Mouse (Mus musculus): ENCODE data around the gene Siglech.
A peak's percentile ranks its signal among the peaks of the same experiment; 100 is the strongest.
"Not testable (repeated sequence)": the region's sequence is repeated elsewhere in the genome, so short reads cannot be mapped to it uniquely, and the experiment has no call there.

The Siglech gene

DNA sequence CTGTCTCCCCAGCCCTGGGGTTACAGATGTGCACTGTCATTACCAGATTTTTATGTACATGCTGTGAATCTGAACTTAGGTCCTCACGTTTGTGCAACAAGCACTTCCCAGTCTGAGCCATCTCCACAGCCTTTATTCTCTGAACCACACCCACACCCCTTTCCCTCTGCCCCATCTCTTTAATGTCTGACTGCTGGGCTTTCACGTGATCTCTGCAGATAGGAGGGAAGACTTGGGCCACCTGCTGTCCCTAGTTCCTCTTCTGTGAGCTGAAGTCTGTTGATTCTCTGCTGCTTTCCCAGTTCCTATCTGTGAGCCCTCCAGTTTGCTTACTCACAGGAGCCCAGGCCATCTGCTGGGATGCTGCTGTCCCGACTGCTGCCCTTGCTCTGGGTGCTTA lies at the start of gene Siglech:
TSS of gene Siglech (plus strand) at position 253 of the 400 bp plus-strand sequence.
- DNase-seq (ENCODE audit: extremely low read depth, low read depth), result peak; percentile 41

DNA sequence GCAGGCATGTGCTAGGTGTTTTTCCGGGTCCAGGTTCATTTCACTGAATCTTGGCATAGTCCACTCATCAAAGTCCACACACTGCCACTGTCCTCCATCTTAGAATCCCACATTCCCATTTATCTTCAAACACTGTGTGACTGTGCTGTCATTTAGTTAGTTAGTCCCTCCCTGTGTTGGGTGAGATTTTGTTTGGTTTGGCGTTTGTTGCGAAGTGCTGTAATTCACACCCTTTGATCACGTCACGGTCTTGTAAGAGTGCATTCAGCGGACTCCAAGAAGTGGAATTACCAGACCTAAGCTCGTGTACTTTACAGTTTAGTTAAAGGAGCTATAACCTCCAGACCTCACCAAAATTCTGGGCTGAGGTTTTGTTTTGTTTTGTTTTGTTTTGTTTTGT lies 45.3 kb upstream of the Siglech start:
- no peak for DNase-seq (ENCODE audit: extremely low read depth, low read depth)

DNA sequence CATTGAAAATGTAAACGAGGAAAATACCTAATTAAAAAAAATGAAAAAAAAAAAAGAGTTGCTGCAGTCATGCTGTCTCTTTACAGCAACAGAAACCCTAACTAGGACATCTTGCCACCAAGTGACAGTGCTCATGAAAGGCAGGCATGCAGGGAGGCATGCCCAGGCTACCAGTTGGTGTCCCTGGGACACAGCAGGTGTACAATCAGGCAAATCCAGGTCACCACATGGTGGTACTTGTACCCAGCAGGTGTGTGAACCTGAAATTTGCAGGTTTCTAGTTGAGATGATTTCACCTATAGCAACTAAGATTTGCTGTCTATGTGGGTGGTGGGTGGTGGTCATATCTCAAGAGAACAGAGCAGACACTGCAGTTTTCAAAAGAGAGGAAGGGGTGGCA lies 39.1 kb upstream of the Siglech start:
- DNase-seq (ENCODE audit: extremely low read depth, low read depth), result no peak

DNA sequence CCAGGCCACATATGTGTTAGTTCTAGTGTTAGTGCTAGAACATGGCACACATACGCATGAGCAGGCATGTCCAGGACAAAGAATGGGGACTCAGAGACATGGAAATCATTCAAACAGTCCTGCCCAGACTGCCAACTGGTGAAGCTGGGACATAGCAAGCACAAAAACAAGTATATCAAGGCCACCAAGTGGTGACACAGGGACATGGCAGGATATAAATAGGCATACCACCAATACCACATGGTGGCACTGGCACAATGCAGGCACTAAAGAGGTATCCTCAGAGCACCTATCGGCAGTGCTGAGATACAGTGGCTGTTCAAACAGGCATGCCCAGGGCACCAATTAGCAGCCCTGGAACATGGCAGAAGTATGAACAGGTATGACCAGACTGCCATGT lies 33.5 kb upstream of the Siglech start:
- DNase-seq (ENCODE audit: extremely low read depth, low read depth), result no peak

DNA sequence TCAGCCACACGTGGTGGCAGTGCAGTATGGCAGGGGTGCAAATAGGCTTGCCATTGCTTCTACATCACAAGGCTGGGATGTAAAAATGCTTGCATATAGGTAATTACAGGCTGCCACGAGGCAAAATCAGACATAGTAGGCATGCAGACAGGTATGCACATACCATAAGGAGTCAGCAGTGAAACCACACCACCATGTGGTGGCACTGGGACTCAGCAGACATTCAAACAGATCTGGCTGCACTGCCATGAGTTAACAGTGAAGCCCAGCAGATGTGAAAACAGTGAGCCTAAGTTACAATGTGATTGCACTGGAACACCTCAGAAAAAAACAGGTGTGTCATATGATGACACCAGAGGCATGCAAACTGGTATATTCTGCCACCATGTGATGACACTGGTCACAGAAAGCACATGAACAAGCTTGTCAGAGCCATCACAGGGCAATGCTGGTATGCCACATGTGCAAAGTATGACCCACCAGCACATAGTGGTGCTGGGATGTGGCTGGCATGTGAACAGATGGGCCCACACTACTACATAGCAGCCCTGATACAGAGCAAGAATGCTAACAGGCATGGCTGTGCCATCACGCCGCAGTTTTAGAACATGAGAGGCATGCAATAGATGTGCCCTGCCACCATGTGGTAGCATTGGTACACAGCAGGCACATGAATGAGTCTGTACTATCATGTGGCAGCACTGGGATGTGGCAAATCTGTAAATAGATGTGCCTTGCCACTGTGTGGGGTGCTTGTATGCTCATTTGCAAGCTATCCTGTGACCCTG lies 30.7 kb upstream of the Siglech start:
- DNase-seq (ENCODE audit: extremely low read depth, low read depth), result no peak

DNA sequence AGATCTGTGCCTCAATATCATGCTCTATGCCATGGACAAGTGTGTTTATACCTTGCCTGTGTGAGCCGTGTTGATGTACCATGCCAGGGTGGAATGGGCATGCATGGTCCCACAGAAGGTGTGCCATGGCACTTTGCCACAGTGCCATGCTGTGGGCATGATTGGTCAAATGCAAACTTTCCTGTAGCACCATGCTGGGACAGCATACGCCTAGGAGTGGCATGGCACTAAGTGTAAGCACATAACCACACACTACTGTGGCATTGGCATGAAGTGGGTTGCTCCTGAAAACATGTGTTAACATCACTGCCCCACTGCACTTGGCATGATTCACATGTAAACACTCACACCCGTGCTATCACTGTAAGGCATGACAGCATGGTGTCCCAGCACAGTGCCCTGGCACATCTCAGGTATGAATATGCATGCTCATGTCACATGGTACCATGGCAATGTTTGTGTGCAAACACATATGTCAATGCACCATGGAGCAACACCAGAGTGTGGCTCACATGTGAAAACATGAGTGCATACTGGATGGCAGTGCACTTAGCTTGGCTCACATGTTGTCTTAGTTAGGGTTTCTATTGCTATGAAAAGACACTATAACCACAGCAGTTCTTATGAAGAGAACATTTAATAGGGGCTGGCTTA lies 24.2 kb upstream of the Siglech start:
- no peak for DNase-seq (ENCODE audit: extremely low read depth, low read depth)

DNA sequence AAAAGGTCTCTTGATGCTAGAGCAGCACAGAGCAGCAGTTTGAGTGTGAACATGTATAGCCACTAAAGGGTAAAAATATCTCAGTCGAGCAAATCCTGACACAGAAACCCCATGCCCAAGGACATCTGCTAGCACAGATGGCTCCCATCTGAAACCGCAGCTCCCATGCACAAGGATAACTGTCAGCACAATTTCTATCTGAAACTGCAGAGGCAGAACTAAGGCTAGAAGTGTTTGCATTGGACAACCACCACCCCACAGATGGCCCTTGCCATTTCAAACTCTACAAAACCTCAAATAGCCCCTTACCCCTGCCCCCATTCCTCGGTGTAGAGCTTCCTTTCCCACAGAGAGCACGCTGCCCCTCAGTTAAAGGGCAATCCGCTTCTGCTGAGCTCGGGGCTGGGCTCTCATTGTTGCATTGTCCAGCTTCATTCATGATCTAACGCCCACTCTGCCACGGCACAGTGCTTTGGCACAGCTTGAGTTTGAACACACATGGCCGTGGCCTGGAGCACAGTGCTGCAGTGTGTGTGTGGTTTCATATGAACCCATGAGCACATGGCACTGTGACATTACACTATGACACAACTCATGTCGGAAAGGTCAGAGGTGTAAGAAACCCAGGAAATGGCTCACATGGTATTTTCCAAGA lies 23.3 kb upstream of the Siglech start:
- DNase-seq (ENCODE audit: extremely low read depth, low read depth), result no peak

DNA sequence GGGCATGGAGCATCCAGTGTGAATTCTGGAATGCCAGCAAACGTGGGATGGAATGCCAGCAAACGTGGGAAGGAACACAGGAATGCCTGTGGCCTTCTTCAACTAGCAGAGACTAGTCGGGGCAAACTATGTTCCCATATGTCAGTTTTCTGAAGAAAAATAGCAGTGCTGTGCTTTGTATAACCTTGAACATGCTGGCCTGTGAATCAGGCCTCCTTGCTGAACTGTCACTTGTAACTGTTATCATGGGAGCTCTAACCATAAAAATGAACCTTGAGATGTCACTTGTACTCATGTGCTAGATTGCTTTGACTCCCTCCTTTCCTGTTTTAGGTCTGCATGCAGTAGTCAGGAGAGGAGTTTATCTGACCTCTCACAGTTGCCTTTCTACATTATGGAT lies 17.1 kb upstream of the Siglech start:
- DNase-seq (ENCODE audit: extremely low read depth, low read depth), result no peak

DNA sequence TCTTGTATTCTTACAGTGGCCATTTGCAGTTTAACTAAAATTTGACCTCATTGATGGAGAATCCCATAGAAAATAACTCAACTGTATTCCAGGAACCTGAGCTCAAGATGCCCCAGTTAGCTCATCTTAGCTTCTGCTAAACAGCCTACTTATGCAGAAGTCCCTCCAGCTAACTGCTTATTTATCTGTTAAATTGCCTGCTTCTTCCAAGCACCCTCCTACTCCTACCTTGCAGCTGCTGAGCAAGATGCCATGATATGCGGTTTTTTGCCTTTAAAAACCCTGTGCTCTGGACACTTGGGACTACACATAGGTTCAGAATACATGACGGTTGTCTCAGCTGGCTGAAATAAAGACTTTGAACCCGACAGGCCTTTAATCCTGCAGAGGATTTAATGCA lies 8.6 kb upstream of the Siglech start:
- no peak for DNase-seq (ENCODE audit: extremely low read depth, low read depth)

DNA sequence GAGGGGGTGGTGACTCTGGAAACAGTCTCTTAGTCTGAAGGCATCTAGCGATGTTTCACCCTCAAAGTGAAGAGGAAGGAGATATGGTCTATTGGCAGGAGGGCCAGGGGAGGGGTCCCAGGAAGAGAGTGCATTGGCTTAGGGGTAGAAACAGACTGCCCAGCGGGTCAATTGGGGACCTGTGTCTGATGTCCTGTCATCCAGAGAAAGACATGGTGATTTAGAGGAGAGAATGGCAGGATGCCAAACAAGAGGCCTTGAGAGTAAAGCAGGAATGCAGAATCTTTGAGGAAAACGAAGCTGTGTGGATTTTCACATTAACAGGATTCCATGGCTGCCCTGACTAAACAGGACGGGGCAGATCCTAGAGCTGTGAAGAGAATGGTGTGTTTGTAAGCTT lies 12.0 kb downstream of the Siglech start:
- no peak for DNase-seq (ENCODE audit: extremely low read depth, low read depth)

DNA sequence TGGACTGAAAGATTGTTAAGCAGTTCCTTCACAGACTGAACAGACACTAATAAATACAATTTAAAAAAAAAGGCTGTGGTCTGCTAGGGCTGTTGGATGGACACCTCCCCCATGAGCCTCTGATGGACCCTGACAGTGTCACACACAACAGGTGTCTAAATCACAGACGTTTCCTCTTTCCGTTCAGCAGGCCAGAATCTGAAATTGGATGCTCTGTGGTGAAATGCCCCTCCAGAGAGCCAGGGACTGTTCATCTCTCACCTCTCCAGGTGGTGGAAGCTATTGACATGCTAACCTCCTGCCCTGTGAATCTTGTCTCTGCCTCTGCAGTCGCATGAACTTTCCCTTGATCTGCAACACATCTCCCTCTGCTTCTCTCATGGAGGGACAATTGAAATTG lies 14.5 kb downstream of the Siglech start:
- DNase-seq (ENCODE audit: extremely low read depth, low read depth), result no peak

DNA sequence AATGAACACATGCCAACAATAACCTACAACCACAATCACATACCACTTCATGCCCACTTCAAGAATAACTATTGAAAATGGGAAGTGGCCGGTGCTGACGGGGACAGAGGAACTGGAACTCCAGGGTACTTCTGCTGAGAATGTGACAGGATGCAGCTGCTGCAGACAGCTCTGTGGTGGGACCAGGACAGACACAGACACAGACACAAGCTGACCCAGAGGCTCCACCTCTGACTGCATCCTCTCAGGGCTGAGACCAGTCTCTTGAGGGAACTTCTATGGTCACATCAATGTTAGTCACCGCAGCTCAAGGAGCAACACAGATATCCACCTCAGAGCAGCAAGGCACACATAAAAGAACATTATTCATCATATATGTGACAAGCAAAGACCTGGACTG lies 16.6 kb downstream of the Siglech start:
- no peak for DNase-seq (ENCODE audit: extremely low read depth, low read depth)

DNA sequence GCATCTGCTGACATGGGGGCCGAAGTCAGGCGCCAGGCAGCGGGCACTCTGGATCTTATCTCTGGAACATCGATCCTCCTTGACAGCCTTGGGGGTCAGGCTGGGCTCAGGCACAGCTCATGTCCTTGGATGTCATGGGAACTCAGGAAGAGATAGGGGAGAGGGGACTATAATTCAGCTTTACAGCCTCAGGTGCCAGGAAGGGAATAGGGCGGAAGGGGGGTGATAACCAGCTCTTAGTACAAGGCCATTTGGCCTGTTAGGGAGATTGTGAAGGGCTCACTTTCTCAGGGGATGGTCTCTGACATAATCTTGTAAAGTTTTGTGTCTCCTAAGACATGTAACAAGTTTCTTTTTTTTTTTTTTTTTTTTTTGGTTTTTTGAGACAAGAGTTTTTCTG lies 22.6 kb downstream of the Siglech start:
- not testable (repeated sequence) for DNase-seq (ENCODE audit: extremely low read depth, low read depth)

DNA sequence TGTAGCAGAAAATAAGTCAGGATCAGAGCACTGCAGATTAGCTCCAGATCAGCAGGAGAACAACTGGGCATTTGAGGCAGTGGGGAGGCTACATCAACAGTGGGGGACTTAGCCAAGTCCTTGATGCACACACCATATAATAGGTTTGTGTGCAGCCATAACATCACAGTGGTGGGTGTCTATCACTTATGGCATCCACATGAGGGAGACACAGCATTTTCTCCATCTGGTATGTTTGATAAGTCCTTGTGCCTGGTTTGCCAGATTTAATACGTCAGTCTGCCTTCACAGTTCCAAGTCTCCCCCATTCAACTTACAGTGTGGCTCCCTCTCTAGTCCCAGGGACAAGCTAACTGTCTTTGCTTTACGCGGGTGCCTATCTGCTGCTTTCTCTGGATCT lies 24.3 kb downstream of the Siglech start:
- no peak for DNase-seq (ENCODE audit: extremely low read depth, low read depth)

DNA sequence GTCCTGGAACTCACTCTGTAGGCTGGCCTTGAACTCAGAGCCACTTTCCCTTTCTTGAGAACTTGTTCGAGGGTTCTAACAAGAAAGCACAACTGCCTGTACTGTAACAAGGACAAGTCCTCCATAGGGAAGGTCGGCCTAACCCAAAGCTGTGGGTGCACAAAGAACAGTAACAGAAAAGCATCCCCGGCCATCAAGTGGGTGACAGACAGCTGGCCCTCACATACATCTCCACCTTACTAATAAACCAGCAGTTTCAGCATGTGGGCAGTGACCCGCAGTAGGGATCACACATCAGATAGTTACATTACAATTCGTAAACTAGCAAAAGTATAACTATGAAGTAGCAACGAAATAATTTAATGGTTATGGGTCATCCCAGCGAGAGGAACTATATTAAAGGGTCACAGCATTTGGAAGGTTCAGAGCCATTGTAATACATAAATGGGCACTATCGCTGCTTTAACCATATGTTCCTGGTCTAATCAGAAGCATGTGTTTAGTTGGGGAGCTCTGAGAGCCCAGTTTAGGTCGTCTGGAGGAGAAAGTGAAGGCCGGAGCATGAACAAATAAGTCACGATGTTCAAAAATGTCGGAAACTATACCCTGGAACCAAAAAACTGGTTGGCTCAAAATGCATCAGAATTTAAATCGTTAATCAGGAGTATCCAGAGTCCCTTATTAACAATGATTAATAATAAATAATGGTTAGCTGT lies 25.4 kb downstream of the Siglech start:
- DNase-seq (ENCODE audit: extremely low read depth, low read depth), result no peak

DNA sequence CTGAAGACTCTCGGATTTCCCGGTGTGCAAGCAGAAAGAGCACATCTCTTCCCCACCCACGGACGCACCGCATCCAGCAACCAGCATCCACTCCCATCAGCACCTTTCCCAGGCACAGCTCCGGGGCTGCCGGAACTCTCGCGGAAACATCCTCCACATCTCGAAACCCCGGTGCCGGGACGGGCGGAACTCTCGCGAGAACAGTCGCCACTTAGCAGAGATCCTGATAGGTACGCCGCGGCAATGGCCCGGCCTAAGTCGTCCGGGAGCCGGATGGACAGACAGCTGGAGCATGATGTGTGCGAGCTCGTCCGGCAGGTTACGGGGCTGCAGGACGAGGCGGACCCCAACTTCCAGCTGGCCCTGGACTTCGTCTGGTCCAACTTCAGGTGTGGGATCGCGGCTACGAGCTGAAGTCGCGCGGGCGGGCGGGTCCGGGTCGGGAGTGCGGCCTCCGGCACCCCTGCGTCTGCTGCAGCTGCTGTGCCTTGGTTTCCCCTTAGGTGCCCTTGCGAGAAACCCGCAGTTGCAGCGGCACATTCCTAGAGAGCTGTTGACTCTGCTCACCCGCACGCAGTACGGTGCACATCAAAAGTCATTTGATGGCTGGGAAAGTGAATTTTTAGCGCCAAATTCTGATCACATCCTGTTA lies 26.1 kb downstream of the Siglech start, which contains the start of gene Tubgcp5:
TSS of gene Tubgcp5 (plus strand) at position 203 of the 652 bp plus-strand sequence.
- peak; percentile 93 for DNase-seq (ENCODE audit: extremely low read depth, low read depth)

DNA sequence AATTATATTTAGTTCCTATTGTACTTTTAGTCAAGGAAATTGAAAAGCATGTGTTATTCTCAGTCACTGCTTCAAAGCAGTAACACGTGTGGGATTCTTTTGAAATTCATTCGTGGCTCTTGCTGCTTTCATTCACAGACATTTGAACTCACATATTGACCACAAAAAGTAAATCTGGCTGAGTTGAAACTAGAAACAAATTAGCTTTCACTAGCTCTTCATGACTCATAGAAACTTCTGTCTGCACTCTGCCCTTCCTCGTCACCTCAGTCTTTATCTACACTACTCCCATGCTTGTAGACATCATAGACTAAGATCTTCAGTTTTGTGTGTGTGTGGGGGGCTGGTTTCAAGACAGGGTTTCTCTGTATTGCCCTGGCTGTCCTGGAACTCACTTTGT lies 32.0 kb downstream of the Siglech start:
- no peak for DNase-seq (ENCODE audit: extremely low read depth, low read depth)

DNA sequence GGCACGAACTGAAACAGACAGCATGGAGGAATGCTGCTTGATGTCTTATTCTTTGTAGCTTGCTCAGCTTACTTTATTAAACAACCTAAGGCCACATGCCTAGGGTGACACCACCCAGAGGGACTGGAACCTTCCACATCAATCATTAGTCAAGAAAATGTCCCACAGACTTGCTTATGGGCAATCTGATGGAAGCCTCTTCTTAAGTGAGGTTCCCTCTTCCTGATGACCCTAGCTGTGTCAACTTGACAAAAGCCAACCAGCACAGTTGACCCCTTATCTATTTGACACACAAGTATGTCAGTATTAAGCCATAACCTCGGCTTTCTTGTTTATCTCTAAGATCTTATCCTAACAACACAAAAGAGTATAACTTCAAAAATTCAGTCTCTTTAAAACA lies 42.0 kb downstream of the Siglech start:
- no peak for DNase-seq (ENCODE audit: extremely low read depth, low read depth)

DNA sequence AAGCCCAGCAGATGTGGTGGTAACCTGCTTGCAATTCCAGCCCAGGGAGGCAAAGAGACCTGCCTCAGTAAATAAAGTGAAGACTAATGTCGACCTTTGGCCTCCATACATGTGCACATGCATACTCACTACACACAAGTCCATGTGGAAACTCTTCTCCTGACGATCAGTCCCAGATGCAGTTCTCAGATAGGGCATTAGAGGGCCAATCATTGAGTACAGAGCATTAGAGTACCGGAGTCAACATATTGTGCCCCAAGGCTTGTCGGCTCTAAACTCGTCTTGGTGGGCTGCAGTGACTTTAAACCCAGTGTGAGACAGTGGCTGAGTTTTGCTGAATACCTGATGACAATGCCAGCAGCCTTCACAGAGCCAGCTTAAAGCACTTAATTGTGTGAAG lies 56.5 kb downstream of the Siglech start:
- DNase-seq (ENCODE audit: extremely low read depth, low read depth), result no peak

DNA sequence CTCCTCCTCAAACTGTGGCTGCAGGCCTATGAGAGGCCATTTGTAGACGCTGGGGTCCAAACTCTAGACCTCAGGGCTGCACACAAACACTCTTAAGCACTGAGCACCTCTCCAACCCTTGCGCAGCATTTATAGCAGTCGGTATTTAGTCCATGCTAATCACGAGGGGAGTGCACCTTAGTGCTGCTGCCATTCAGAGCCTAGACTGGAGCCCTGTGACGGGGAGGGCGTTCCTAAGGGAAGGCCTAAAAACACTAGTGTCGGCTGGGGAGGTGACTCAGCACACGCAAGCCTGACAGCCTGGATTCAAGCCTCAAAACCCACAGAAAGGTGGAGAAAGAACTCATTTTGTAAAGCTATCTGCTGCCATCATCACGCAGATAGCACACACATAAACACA lies 59.6 kb downstream of the Siglech start:
- DNase-seq (ENCODE audit: extremely low read depth, low read depth), result no peak

Data from MEL-GATA-1-ER (cell line).